Mouse (Mus musculus): ENCODE measurements around the gene Crhbp.

GRCm38 (mm10) chr13:95493296-95493695 lies 48.6 kb upstream of the Crhbp start:
- no peak for TF ChIP-seq CTCF (IDR thresholded peaks at IDR 0.05)
- TF ChIP-seq POLR2A (IDR thresholded peaks at IDR 0.05; ENCODE audit: insufficient read depth, low read depth, low read length): no peak
- TF ChIP-seq EP300 (IDR thresholded peaks at IDR 0.05; ENCODE audit: insufficient read depth, low read depth, low read length): no peak

All from heart, adult 2 months (tissue).